Mouse (Mus musculus): ENCODE data around the gene Pcid2.
A peak's percentile ranks its signal among the peaks of the same experiment; 100 is the strongest.
"Not testable (repeated sequence)": the region's sequence is repeated elsewhere in the genome, so short reads cannot be mapped to it uniquely, and the experiment has no call there.

Pcid2 gene

DNA sequence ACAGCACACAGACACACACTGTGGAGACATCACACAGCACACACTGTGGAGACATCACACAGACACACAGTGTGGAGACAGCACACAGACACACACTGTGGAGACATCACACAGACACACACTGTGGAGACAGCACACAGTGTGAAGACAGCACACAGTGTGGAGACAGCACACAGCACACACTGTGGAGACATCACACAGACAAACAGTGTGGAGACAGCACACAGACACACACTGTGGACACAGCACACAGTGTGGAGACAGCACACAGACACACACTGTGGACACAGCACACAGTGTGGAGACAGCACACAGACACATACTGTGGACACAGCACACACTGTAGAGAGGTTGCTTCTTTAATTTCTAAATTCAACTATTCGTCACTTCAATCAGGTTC is 29.7 kb downstream of the Pcid2 start:
- DNase-seq = not testable (repeated sequence)

DNA sequence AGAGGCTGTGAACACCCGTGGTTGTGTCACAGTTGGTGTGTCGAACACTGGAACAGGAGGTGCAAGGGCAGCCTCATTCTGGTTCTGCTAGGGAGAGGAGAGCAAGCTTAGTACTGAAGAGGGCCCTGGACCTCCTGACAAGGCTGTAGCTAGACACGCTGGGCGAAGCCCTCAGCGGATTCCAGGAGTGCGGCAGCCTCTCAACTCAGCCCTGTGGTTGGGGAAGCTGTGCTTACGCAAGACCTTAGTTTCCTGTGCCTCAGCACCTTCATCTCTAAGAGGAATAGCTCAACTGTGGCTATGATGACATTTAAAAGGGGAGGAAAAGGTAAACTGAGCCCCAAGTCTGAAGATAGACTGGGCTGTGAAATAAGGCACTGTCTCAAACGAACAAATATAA is 30.2 kb downstream of the Pcid2 start:
- no peak for DNase-seq

DNA sequence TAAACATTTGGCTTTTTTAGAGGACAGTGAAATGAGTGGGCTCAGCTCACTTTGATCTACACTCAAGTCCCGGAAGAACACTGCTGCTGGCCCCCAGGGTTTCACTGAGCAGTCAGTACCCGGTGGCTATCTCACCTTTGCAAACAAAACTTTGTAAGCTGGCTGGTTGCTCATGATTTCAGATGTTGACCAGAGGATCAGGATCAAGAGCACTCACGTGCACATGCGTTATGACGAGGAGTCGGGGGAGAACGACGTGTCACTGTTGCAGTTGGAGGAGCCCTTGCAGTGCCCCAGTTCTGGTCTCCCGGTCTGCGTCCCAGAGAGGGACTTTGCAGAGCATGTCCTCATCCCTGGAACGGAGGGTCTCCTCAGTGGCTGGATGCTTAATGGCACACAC is 32.0 kb downstream of the Pcid2 start:
- no peak for DNase-seq

DNA sequence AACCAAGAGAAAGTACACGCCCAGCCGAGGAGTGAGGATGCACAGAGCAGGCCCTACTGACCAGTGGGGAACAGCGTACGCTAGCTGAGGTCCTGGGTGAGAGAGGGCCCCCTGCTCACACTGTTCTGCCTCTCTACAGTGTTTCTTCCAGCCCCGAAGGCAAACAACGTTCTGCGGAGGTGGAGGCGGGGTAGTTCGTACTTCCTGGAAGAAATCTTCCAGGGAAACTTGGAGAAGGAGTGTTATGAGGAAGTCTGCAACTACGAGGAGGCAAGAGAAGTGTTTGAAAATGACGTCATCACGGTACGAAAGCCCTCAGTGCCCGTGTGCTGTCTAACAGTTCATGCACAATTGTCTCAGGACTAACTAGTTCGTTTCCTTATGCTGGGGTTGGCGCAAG is 42.1 kb downstream of the Pcid2 start:
- DNase-seq = no peak

DNA sequence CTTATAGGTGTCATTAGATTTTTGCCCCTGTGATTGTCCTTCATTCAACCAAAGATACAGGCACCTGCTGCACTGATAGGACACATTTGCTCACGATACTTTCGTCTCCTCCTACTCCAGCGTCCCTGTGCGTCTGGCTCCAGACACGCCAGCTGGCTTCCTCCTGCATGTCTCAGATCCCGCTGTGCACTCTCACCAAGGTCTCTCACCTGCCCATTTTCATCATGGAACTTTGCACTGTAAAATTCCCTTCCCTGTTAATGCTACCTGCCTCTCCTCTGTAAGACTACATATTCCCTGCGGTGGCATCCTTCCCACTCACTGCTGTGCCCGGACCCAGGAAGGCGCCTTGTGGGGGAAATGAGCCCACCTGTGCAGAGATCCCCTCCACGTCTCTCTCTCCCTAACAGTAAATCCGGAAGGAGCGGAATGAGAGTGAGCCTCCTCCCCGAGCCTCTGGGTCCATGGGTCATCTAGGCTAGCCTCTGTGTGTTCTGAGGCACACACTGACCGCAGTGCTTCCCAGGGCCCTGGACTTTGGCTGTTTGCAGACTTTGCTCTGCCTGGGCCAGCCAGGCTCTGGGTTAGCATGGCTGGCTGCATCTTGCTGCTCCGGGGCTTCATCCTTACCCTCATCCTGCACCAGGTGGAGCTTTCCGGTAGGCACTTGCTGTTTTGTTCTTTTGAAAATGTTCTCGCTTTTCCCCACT is 44.7 kb downstream of the Pcid2 start, which contains the start of gene Proz:
Gene Proz (plus strand): TSS at position 474 of the 710 bp plus-strand sequence.
- DNase-seq = no peak

DNA sequence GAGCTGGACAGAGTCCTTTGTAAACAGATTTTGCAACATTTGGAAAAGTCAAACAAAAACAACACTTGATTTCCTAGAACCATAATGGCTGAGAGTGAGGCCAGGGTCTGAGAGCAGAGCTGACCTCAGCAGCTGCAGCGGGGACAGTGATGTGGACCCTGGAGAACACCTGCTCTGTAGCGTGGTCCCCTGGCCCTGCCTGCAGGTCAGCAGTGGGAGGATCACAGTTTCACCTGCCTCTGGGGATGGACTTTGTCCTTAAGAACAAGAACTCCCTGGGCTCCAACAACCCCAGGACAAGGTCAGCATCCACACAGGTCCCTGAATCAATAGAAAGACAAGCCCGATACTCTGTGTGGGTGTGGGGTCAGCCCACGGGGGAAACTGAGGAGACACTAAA is 47.9 kb downstream of the Pcid2 start:
- no peak for DNase-seq

DNA sequence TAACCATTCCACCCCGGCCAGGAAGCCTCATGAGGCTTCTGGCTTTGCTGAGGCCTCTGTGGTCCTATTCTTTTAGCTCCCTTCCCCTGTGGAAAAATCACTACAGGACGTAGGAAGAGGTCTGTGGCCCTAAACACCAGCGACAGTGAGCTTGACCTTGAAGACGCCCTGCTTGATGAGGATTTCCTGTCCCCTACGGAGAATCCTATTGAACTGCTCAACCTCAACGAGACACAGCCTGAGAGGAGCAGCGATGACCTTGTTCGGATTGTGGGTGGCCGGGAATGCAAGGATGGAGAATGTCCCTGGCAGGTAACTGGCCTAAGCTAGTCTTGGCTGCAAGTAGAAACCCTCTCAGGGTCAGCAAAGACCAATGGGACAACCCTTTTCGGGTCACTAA is 54.7 kb downstream of the Pcid2 start:
- no peak for DNase-seq

DNA sequence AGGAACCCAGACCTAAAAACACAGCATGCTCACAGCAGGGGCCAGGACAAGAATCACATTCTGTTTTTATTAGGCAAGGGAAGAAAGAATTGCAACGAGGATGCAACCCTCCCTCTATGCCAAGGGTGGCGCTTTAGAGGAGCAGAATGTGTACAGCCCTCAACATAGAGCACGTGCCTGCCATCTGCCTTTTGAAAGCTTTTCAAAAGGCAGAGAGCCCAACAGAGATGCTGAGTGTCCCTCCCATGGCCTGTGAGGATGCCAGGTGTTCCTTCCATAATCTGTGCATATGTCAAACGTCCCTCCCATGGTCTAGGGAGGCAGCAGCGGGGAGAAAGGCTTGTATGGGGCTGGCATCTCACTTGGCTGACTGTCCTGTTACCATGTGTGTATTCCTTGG is 57.6 kb downstream of the Pcid2 start:
- no peak for DNase-seq

DNA sequence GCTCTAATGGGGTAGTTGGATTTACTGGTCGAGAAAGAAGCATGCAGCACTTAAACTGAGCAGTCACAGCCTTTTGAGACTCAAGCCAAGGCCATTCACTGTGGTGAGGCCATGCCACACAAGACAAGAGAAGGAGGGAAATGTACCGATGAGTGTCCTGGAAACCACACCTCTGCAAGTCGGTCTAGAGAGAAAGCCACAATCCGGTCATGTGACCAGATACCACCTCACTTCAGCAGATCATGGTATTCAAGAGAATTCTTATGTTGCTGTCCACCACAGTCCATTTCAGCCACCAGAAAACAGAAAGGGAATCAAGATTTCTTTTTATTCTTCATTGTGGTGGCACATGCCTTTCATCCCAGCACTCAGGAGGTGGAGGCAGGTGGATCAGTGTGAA is 63.8 kb downstream of the Pcid2 start:
- no peak for DNase-seq

DNA sequence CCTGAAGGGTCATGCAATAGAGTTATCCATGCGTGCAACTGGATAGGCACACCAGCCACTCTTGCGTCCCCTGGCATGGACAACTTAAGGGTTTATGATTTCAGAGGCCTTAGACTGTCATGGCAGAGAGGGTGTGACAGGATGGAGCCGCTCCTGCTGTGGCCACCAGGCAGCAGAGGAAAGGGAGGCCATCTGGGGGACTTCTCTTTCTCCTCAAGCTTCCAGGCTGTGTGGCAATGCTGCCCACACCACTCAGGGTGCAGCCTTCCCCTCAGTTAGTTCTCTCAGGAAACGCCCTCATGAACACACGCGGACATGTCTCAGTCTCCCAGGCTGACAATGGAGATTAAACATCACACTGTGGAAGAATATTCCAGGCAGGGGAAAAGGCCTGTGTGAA is 66.2 kb downstream of the Pcid2 start:
- DNase-seq = no peak

DNA sequence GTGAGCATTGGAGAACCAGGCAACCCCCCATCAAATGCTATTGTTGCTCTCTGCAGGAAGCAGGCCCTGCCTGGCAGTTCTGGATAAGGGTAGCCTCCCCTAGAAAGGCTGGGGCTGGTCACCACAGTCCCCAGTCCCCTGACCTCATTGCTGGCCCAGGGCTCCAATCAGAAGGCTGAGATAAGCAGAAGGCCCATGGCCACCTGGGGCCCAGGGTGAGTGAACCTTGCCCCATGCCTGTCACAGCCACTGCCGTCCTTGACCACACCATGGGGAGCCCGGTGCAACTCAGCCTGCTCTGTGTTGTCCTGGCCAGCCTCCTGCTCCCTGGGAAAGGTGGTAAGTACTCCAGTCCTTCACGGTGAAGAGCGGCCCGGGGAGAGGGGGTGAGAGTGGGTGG is 67.7 kb downstream of the Pcid2 start:
- no peak for DNase-seq

DNA sequence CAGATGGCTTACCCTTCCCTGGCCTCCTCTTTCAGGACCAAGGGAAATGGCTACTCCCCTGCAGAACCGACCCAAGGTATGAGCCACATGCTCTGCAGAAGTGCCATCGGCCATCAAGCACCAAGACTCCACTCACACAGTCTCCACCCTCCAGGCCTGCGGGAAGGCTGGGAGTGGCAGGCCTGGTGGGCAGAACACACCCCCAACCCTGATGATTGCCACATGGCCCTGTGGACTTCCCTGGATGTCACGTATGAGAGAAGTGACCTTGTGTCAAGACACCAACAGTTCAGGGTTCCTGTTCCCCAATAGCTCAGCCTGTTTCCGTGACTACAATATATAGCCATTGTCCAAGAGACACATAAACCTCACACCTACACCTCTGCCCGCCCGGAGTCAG is 68.2 kb downstream of the Pcid2 start, which contains the start of gene F10:
Gene F10 (plus strand): TSS at position 294 of the 400 bp plus-strand sequence.
- no peak for DNase-seq

DNA sequence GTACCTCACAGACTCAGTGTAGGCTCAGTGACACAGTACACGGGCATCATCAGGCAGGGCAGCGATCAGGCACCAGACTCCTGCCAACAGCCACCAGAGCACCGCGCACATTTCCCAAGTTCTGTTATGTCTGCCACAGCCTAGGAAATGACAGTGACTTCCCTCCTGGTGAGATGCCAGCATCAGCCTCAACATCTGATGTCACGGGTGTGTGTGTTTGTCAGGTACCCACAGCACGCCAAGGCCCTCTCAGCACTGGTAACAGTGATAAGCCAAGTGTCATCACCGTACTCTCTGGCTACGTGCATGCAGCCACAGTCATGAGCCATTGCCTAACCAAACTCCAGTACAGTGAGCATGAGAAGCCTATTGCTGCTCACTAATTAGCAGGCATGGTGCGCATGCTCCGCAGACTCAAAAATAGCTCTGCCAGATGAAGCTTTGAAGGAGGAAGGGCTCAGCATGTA is 68.9 kb downstream of the Pcid2 start:
- DNase-seq = peak; percentile 56

DNA sequence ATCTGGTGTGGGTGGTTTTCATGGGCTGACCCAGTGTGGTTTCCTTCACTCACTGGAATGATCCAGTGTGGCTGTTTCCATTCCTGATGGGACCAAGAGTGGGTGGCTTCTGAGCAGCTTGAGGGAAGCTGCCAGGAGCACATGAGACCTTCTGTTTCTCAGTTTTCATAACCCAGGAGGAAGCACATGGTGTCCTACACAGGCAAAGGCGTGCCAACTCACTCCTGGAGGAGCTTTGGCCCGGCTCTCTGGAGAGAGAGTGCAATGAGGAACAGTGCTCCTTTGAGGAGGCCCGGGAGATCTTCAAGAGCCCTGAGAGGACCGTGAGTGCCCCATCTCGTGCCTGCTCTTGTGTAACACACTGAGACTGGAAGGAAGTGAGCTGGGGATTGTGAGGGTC is 76.8 kb downstream of the Pcid2 start:
- peak; percentile 87 for DNase-seq

DNA sequence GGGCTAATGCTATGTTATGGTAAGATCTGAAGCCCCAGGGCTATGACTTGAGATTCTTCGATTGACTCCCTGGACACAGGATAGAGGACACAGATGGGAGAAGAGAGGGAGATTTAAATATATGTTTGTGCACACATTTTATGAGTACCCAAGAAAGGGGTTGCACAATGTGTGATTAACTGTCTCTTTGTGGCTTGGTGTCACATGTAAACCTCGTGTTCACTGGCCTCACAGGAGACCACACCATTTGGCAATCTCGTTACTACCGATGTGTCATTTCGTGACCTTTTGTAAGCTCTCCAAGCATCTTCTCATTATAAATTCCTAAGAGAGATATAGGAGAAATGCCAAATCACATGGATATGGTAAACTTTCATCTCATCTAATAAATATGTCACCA is 77.6 kb downstream of the Pcid2 start:
- no peak for DNase-seq
